Comparison of ENCODE assay signal across 12 mouse cellular contexts in genomic region chr6:90597592-90597991, GRCm38 (mm10). TPM values are rescaled to one million over a fixed set of nuclear protein-coding genes. Genes with fewer than 3 reads are reported as not detected.
A peak's percentile ranks its signal among the peaks of the same experiment; 100 is the strongest.
DNase-seq lines count a peak whose midpoint lies in the region; ATAC-seq lines count a peak whose summit lies in the region.
"Had no signal": no experiment of that assay in that cellular context is flagged by ENCODE, and none has a peak within 500 bp of the region (broad histone marks: within the 10 kb centered on the region; RNA-seq: fewer than 3 reads in every experiment).

No protein-coding gene starts in this region.

- peak; percentile 71; the same call in 1 of the 2 replicates for ATAC-seq in hindbrain, embryonic 16.5 days
- no peak for ATAC-seq in hindbrain, embryonic 13.5 days (ENCODE audit: low FRiP score)
- ATAC-seq in cerebellum, adult (ENCODE audit: insufficient number of reproducible peaks, low FRiP score, low TSS enrichment) = peak; percentile 90
- ATAC-seq in midbrain, embryonic 16.5 days = no peak
- ATAC-seq: liver, postnatal 0 days had no signal

- H3K9me3 ChIP-seq in hindbrain, embryonic 16.5 days (ENCODE audit: control insufficient read depth, low read length) = peaks cover 2% of the 10 kb centered on the region; the same call in 1 of the 2 replicates
- no peaks in the 10 kb centered on the region for H3K9me3 ChIP-seq in hindbrain, embryonic 13.5 days
- no peaks in the 10 kb centered on the region for H3K9me3 ChIP-seq in midbrain, embryonic 16.5 days (replicated peaks; ENCODE audit: control insufficient read depth, low read length, poor library complexity, severe bottlenecking)
- H3K9me3 ChIP-seq: heart, embryonic 13.5 days had no signal

- no peaks in the 10 kb centered on the region for H3K36me3 ChIP-seq in hindbrain, embryonic 16.5 days (ENCODE audit: control insufficient read depth, insufficient read depth, low read length)
- H3K36me3 ChIP-seq in hindbrain, embryonic 13.5 days = 0 out of 2 replicates have a peak, but pooled peaks cover 3% of the 10 kb centered on the region
- no peaks in the 10 kb centered on the region for H3K36me3 ChIP-seq in midbrain, embryonic 16.5 days (ENCODE audit: control insufficient read depth, insufficient read depth, low read length)
- H3K36me3 ChIP-seq: heart, embryonic 13.5 days had no signal

- no peaks in the 10 kb centered on the region for H3K4me1 ChIP-seq in hindbrain, embryonic 16.5 days (ENCODE audit: control insufficient read depth, insufficient read depth, low read depth, low read length)
- H3K4me1 ChIP-seq in hindbrain, embryonic 13.5 days (replicated peaks) = no peaks in the 10 kb centered on the region
- no peaks in the 10 kb centered on the region for H3K4me1 ChIP-seq in midbrain, embryonic 16.5 days (ENCODE audit: control insufficient read depth, insufficient read depth, low read length)

- DNase-seq in Muller cell, postnatal 12 days (ENCODE audit: inconsistent ontology term) = peak; percentile 22
- DNase-seq in heart, postnatal 36 days = peak; percentile 41 to 54
- no peak for DNase-seq in spleen, adult 12 weeks (ENCODE audit: low spot score)
- DNase-seq in left cerebral cortex, adult 18-20 months (ENCODE audit: low spot score in 2 of 2) = no peak
- DNase-seq: liver, postnatal 0 days had no signal

- no peak overlapping the region for H3K4me3 ChIP-seq in hindbrain, embryonic 16.5 days (ENCODE audit: low read length)
- H3K4me3 ChIP-seq in hindbrain, embryonic 13.5 days = no peak overlapping the region
- H3K4me3 ChIP-seq in midbrain, embryonic 16.5 days (ENCODE audit: low read depth, low read length) = no peak overlapping the region
- H3K4me3 ChIP-seq: heart, embryonic 13.5 days; layer of hippocampus, adult 2 months; myocyte had no signal

- intact Hi-C loops in heart, postnatal 36 days (cut with DNase I) = no loop called here

- no peaks in the 10 kb centered on the region; the same call in 1 of the 2 replicates for H3K27me3 ChIP-seq in hindbrain, embryonic 16.5 days (replicated peaks; ENCODE audit: control insufficient read depth, insufficient read depth, low read length)
- H3K27me3 ChIP-seq in hindbrain, embryonic 13.5 days = no peaks in the 10 kb centered on the region
- no peaks in the 10 kb centered on the region for H3K27me3 ChIP-seq in midbrain, embryonic 16.5 days (ENCODE audit: control insufficient read depth, insufficient read depth, low read depth, low read length)

- WGBS in hindbrain, embryonic 16.5 days = 71% methylated on average over 2 of the region's 2 CpGs
- WGBS in hindbrain, embryonic 13.5 days = 89% methylated on average over 2 of the region's 2 CpGs
- WGBS in midbrain, embryonic 16.5 days = 87% methylated on average over 2 of the region's 2 CpGs

- H3K27ac ChIP-seq in hindbrain, embryonic 16.5 days (ENCODE audit: low read depth, low read length) = no peak overlapping the region
- no peak overlapping the region for H3K27ac ChIP-seq in hindbrain, embryonic 13.5 days
- no peak overlapping the region for H3K27ac ChIP-seq in midbrain, embryonic 16.5 days (ENCODE audit: low read length)
- H3K27ac ChIP-seq: heart, embryonic 13.5 days; layer of hippocampus, adult 2 months had no signal

- no peak overlapping the region for H3K4me2 ChIP-seq in hindbrain, embryonic 16.5 days (ENCODE audit: low read length)
- no peak overlapping the region for H3K4me2 ChIP-seq in hindbrain, embryonic 13.5 days
- H3K4me2 ChIP-seq in midbrain, embryonic 16.5 days (ENCODE audit: low read length) = no peak overlapping the region
- H3K4me2 ChIP-seq: heart, embryonic 13.5 days had no signal

- no peak overlapping the region for H3K9ac ChIP-seq in hindbrain, embryonic 16.5 days (ENCODE audit: low read depth, low read length)
- H3K9ac ChIP-seq in hindbrain, embryonic 13.5 days = no peak overlapping the region
- no peak overlapping the region for H3K9ac ChIP-seq in midbrain, embryonic 16.5 days (ENCODE audit: low read depth, low read length)
- H3K9ac ChIP-seq: heart, embryonic 13.5 days; liver, postnatal 0 days had no signal

RNA-seq across cellular contexts. Expression of gene Slc41a3, which starts 6.9 kb away (rescaled TPM):
- polyA plus RNA-seq in hindbrain, embryonic 16.5 days (2015; fragmentation: Nextera tagmentation; extraction: Ambion mirVana) = 9.8 and 12.7 TPM in 2 replicates
- polyA plus RNA-seq in hindbrain, embryonic 13.5 days (2015; fragmentation: Nextera tagmentation; extraction: Ambion mirVana) = 5.1 and 5.5 TPM in 2 replicates
- total RNA-seq in heart, postnatal 36 days (2021) = 10 to 100 TPM; 68.8 to 72.1 TPM
- total RNA-seq in left cerebral cortex, adult 18-20 months (2021) = 1 to 10 TPM; 4.4 to 5.0 TPM
- polyA plus RNA-seq in midbrain, embryonic 16.5 days (2015; fragmentation: Nextera tagmentation; extraction: Ambion mirVana) = 5.8 and 8.1 TPM in 2 replicates

Comparison
In these comparisons a context has a peak if more than half of its experiments do, and no peak if none do; other contexts are left out.
1. ATAC-seq: peak in hindbrain, embryonic 16.5 days (single experiment) and cerebellum, adult (single experiment); none in hindbrain, embryonic 13.5 days (single experiment) and midbrain, embryonic 16.5 days (single experiment).
2. DNase-seq: peak in Muller cell, postnatal 12 days (single experiment) and heart, postnatal 36 days (2 of 2); none in spleen, adult 12 weeks (single experiment) and left cerebral cortex, adult 18-20 months (0 of 2).